Mouse (Mus musculus): ENCODE data around the gene Olfr141.

Olfr141 gene

GRCm38 (mm10) chr2:86809918-86810317, at the start of gene Olfr141:
Olfr141 (minus strand) TSS chr2:86810018.
- DNase-seq (ENCODE audit: low read depth, low spot score): no peak

GRCm38 (mm10) chr2:86851596-86851995, 41.8 kb upstream of the Olfr141 start, which contains the start of gene Olfr1095:
Olfr1095 (minus strand) TSS chr2:86851696.
- DNase-seq (ENCODE audit: low read depth, low spot score): no peak

GRCm38 (mm10) chr2:86824363-86824762, 14.5 kb upstream of the Olfr141 start, which contains the start of gene Olfr1094:
Olfr1094 (plus strand) TSS chr2:86824663.
- DNase-seq (ENCODE audit: low read depth, low spot score): no peak

DNA sequence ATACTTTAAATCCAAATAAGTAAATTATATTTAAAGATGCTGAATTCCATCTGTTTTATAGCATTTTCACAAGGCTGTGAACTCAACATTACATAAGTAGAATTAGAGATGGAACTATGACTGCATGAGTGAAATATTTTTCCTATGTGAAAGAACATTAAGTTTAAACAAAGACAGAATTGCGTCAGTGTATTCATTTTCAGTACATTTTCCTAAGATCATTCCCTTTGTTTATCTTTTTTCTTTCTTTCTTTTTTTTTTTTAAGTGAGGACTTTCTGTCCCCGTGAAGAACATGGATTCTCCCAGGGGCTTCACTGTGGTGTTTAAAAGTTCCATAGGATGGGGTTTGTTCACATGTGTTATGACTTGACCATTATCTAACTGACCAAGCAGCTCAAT, 27.6 kb downstream of the Olfr141 start, which contains the start of gene Olfr1093:
Gene Olfr1093 (plus strand): TSS at position 301 of the 400 bp plus-strand sequence.
- no peak for DNase-seq (ENCODE audit: low read depth, low spot score)

DNA sequence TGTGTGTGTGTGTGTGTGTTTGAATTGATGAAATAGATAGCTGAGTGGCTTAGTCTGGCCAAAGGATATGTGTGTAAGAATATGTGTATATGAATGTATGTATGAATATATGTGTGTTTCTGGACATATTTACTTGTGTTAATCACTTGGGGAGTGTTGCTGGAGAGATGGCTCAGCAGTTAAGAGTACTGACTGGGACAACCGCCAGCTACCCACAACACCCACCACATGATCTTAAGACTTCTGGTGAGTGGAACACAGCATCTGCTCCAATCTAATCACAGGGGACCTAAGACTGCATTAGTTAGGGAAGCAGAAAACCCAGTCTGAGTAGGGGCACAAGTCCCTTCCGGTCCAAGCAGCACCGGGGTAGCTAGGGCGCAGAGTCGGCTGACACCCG, 48.8 kb downstream of the Olfr141 start:
- no peak for DNase-seq (ENCODE audit: low read depth, low spot score)

DNA sequence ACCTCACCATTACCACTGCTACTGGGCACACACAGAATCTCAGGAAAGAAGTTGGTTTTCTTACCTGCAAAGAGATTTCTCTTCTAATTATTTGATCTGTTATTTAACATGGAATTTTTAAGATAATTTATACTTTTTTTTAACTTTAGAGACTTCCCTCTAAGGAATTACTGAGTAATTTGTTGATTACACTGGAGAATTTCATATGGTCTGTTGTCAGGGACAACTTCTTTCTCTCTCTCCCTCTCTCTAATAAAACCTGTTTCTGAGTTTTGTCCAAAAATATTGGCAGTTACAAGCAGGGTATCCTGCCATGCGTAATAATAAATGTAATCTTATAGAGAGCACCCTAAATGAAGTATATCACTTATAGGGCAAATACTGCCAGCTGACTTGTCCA, 50.9 kb downstream of the Olfr141 start, which contains the start of gene Olfr1090:
Gene Olfr1090 (minus strand): TSS at position 101 of the 400 bp plus-strand sequence.
- DNase-seq (ENCODE audit: low read depth, low spot score): no peak
